Mouse (Mus musculus) frontal cortex, postnatal 14 days (tissue): ENCODE data around the gene Sys1.

Experiments
- DNase-seq, 2 experiments: peaks; one replicate each; pipeline ENCODE4 v3.0.0; 2022; ENCODE audit warnings: low spot score in 2 of 2

Sys1 gene

GRCm38 (mm10) chr2:164453047-164453757 lies 3.6 kb upstream of the Sys1 start:
- no peak for DNase-seq

- DNase-seq: no peak
Observed at GRCm38 (mm10) chr2:164453887-164454500, 2.8 kb upstream of the Sys1 start.

- DNase-seq: peak; percentile 64 to 75
Observed at GRCm38 (mm10) chr2:164454846-164455245, 1.9 kb upstream of the Sys1 start.

DNA sequence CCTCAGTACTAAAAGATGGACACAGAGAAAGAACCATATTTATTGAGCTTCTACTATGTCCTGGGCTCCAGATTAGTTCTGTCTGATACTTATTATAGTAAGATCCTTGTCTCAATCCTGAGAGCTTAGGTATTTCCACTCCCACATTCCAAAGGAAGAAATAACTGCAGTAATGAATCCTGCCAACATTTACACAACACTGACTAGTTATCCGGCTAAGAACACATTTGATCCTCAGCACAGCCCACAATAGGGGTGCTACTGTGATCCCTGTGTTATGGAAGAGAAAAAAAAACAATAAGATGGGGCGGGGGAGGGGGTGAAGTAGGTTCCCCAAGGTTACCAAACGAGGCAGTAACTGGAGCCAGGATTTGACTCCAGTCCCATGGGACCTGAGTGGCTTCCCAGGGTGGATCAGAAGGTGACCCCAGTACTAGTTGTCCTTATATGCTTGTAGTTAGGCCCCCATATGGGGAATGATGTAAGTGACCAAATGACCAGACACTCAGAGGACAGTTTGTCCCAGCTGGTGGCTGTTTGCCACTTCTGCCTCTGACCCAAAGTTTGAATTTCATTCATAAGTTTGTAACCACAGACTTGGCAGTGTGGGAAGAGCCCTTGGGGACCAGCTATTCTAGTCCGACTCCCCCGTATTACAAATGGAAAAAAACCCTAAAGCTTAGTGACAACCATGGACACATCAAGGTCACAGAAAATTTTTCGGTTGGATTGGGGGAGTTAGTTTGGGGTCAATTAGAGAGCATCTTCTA lies 1.2 kb upstream of the Sys1 start:
- DNase-seq: no peak

GRCm38 (mm10) chr2:164456413-164456812 lies 351 bp upstream of the Sys1 start:
- no peak for DNase-seq

GRCm38 (mm10) chr2:164457942-164458341 lies 1.2 kb downstream of the Sys1 start:
- DNase-seq: no peak

DNA sequence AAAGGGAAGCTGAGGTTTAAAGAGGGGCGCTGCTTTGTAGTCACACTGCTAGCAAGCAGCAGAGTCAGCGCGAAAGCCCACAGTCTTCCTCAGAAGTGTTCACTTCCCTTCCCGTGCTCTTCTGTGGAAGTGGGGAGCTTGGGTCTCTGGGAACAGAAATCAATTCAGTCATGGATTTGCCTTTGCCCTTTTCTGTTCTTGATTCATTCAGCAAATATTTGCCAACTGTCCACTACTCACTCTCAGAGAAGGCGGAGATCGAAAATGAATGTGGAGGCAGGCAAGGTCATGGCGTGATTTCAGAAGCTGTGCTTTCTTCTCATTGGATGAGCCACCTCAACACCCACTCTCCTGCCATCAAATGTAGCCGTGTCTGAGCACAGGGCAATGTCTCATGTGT lies 1.8 kb downstream of the Sys1 start:
- DNase-seq: no peak

DNA sequence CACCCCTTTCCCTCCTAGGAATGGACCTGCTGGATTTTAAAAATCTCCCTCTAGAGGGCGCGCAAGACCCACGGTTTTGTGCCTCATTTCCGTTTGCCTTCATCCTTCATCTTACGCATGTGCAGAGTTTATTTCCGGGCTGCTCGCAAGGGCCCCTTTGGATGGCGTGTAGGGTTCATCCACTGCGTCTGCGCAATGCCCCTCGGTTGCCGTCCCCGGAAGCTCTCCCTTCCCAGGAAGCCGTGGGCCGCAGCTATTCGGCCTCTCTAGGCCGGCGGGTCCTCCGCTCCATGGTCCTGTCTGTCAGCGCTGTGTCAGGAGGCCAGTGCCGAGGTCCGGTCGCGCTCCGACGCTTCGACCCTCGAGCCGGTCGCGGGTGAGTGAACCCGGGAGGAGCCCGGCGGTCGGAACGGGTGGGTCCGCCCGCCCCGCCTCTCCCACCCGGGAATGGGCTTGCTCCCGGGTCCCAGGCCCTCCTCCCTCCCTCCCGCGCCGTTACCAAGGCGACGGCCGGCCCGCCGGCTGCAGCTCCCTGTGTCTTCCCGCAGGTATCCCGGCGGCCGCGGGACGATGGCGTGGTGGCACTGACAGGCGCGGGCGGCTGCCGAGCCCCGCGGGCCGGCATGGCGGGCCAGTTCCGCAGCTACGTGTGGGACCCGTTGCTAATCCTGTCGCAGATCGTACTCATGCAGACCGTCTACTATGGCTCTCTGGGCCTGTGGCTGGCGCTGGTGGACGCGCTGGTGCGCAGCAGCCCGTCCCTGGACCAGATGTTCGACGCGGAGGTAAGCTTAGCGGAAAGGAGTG lies 4.2 kb downstream of the Sys1 start, which contains the start of gene Gm20458:
Gm20458 (plus strand) TSS at position 223 of the 807 bp plus-strand sequence.
- DNase-seq: peak; percentile 96

- no peak for DNase-seq
Observed at GRCm38 (mm10) chr2:164465161-164465560, 8.4 kb downstream of the Sys1 start.

GRCm38 (mm10) chr2:164466787-164467186 lies 10.0 kb downstream of the Sys1 start:
- no peak for DNase-seq

DNA sequence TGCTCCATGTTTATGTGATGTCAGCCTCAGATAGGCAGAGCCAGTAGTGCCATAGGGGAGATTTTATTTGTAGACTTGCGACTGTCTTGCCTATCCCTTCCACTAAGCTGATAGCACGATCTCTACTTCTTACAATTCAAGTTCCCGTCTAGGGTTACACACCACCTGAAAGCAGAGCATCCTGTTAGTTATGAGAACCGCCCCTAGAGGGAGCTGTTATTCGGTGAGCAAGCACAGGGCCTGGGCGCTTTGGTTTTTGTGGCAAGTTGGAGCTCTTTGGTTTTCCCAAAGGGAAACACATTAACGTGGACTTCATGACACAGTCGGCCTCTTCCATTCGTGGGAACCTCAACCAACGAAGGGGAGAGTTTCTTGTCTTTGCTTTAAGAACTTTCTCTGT lies 13.5 kb downstream of the Sys1 start:
- no peak for DNase-seq

- no peak for DNase-seq
Observed at GRCm38 (mm10) chr2:164473624-164474023, 16.9 kb downstream of the Sys1 start, which contains the start of gene Trp53tg5. TSS of gene Trp53tg5 (minus strand) at chr2:164473724.

DNA sequence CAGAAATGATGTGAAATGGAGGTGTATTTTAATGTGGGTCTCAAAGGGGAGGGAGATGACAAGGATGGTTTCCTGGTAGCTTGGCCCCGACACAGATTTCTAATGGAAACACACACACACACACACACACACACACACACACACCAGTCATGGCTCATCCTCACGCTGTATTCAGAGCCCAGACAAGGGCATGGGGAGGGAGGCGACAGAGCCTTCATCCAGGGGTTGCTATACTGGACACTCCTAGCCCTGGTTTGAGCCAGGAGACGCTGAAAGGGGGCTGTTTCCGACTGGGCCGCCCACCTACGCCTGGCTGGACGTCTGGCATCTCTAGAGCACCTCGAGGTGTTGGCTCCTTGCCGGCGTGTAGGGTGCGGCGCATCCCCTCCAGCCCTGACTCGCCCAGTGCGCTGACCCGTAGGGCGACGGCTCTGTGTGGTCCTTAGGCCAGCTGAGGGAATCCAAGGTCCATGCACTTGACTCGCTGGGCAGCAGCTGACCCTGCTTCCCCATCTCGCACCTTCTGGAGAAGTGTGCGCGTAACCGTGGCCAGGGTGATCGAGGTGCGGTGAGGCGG lies 29.0 kb downstream of the Sys1 start, which contains the start of gene Dbndd2:
Dbndd2 (plus strand) TSS at position 426 of the 577 bp plus-strand sequence.
- peak in 1 of 2 experiments; percentile 68 for DNase-seq

DNA sequence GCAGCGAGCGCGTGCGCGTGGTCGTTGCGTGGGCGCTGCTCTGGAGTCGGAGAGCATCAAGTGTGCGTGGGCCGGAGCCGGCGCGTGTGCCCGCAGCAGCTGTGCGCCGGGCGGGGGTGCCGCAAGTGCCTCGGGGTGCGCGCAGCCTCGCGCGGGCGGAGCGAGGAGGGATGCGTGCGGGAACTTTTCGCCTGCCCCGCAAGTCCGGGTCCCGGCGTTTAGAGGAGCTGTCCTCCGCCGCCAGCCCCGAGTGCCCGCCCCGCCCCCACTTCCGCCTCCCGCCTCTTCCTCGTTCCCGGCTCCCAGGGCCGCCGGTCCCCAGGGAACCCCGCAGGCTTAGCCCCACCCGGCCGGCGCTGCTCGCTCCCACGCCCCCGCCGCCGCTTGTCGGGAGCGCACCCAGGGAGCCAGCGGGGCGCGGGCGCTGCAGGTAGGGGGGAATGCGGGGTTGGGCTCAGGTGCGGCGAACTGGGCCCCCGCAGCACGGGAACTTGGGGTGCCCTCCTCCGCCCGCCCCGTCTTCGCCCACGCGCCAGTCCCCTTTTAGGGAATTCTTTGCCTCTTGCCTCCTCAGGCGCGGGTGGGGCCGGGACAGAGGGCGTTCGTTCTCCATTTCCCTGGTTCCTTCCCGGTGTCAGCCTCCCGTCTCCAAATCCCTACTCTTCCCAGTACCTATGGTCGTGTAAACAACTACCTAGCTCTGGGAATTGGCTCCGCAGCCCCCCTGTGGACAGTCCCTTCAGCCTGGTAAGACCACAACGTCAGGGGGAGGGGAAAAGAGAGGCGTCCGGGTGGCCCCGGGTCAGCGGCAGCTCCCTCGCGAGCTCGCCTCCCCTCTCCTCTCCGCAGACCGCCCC lies 29.7 kb downstream of the Sys1 start:
- peak; percentile 38 to 68 for DNase-seq

DNA sequence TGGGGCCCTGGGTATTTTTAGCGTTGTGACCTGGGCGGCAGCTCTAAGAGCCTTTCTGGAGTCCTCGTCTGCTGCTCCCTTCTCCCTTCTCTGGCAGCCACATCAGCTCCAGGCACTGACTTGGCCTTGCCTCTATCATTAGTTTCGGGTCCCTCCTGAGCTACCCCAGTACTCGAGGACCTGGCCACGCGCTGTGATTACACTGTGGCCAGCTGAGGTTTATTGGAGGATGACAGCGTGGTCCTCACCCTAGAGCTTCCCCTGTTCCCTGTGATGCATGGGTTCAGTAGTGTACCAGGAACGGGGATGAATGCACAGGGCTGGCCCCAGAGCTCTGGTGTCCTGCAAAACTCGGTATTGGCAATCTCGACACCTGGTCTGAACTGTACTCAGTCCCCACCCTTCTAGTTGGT lies 30.4 kb downstream of the Sys1 start:
- DNase-seq: no peak

- peak; percentile 31 to 37 for DNase-seq
Observed at GRCm38 (mm10) chr2:164487812-164488211, 31.0 kb downstream of the Sys1 start.

DNA sequence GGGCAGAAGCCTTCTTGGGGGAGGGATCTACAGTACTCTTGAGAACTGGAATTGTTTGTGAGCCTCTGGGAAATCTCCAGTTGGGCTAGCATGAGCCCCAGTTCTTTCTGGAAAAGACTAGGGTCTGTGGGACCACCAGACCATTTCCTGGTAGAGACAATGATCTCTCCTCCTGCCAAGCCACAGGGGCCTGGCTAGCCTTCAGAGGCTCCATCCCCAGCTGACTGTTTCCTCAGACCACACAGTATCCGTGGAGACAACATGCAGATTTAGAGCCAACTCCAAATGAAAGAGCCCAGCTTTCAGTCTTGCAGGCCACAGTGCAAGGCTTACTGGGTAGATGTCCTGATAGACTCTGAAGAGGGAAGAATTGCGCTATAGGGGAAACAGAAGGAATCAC lies 37.4 kb downstream of the Sys1 start:
- DNase-seq: no peak

DNA sequence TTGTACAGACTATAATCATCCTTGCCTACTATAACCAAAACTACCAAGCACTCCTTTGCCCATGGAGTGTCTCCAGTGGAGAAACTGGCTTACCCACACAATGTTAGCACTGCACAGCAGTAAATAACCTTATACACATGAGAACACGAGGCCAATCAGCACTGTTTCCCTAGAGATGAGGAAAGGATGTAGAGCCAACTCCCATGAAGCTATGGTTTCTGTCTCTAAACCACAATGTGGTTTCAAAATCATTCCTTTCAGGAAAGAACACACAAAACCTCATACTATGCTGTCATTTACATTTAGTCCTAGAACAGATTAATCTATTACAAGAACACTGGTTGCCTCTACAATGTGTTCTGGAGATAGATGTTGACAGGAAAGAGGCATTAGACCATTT lies 39.6 kb downstream of the Sys1 start:
- no peak for DNase-seq

- peak; percentile 80 to 84 for DNase-seq
Observed at GRCm38 (mm10) chr2:164496847-164497690, 40.3 kb downstream of the Sys1 start, which contains the start of gene Pigt. TSS of gene Pigt (plus strand) at chr2:164497520.
